Mouse (Mus musculus) stomach, embryonic 14.5 days (tissue): ENCODE measurements around the gene Uhrf1. TPM values are rescaled to one million over a fixed set of nuclear protein-coding genes. Genes with fewer than 3 reads are reported as not detected.
A peak's percentile ranks its signal among the peaks of the same experiment; 100 is the strongest.

Experiments
- ATAC-seq: fragments of 200-750 bp; cut with Nextera tagmentation; 2 replicates; pipeline ENCODE4 v1.8.0; 2017; ENCODE audit warnings: low read depth, moderate TSS enrichment; ENCODE audit not compliant: insufficient number of reproducible peaks, insufficient read depth, low FRiP score
- H3K27ac ChIP-seq: fragments of 300-500 bp; sonication (generic); 2 replicates; pipeline ENCODE4 v1.5.1; 2014; ENCODE audit warnings: mild to moderate bottlenecking, low read length, moderate library complexity, mixed read lengths
- H3K27me3 ChIP-seq: fragments of 300-500 bp; sonication (generic); 2 replicates; pipeline ENCODE4 v1.6.1; 2014; ENCODE audit warnings: low read length, control low read depth, mixed read lengths; ENCODE audit not compliant: control insufficient read depth, insufficient read depth
- H3K36me3 ChIP-seq: fragments of 300-500 bp; sonication (generic); 2 replicates; pipeline ENCODE4 v1.6.1; 2014; ENCODE audit warnings: mild to moderate bottlenecking, control low read depth, low read length, moderate library complexity, mixed read lengths; ENCODE audit not compliant: control insufficient read depth, insufficient read depth
- H3K4me1 ChIP-seq: fragments of 300-500 bp; sonication (generic); 2 replicates; pipeline ENCODE4 v1.6.1; 2014; ENCODE audit warnings: low read length, control low read depth, mixed read lengths; ENCODE audit not compliant: control insufficient read depth, insufficient read depth
- H3K4me2 ChIP-seq: fragments of 300-500 bp; sonication (generic); replicated peaks from 2 replicates; pipeline ENCODE4 v1.6.1; 2014; ENCODE audit warnings: low read depth, low read length, control low read depth
- H3K4me3 ChIP-seq: fragments of 300-500 bp; sonication (generic); 2 replicates; pipeline ENCODE4 v1.5.1; 2014; ENCODE audit warnings: low read depth, low read length, control low read depth
- H3K9ac ChIP-seq: fragments of 300-500 bp; sonication (generic); replicated peaks from 2 replicates; pipeline ENCODE4 v1.6.1; 2014; ENCODE audit warnings: low read depth, mild to moderate bottlenecking, control low read depth, low read length, moderate library complexity, mixed read lengths
- H3K9me3 ChIP-seq: fragments of 300-500 bp; sonication (generic); 2 replicates; pipeline ENCODE4 v1.6.1; 2016; ENCODE audit warnings: low read depth, low read length, control low read depth; ENCODE audit not compliant: control insufficient read depth
- WGBS: fragments of 180-500 bp; shearing (Covaris S2); extraction: QIAGEN DNeasy Blood & Tissue Kit; methylation state at CpG from one replicate; pipeline ENCODE4 v1.1.7; 2014; 5-methylcytosine and 5-hydroxymethylcytosine counted together
- polyA plus RNA-seq: library from polyadenylated mRNA; unstranded; fragments of >200 nt; fragmentation: Nextera tagmentation; extraction: Ambion mirVana; gene quantifications from 2 replicates; pipeline ENCODE4 v1.2.1, GENCODE M21; 2014

Gene Uhrf1
- polyA plus RNA-seq, 1 experiment from 2014 or later = 85.2 TPM

- H3K9me3 ChIP-seq = no peaks in the 10 kb centered on the region
- peaks cover 36% of the 10 kb centered on the region for H3K36me3 ChIP-seq
- no peaks in the 10 kb centered on the region for H3K27me3 ChIP-seq
- WGBS = 89% methylated on average over 10 of the region's 10 CpGs
- peaks cover 15% of the 10 kb centered on the region; the same call in 1 of the 2 replicates for H3K4me1 ChIP-seq
- no peak overlapping the region for H3K27ac ChIP-seq
- ATAC-seq = no peak
- no peak overlapping the region for H3K4me3 ChIP-seq
- no peak overlapping the region for H3K4me2 ChIP-seq
- H3K9ac ChIP-seq = no peak overlapping the region
Observed at GRCm38 (mm10) chr17:56259301-56260037, 43.7 kb upstream of the Uhrf1 start.

DNA sequence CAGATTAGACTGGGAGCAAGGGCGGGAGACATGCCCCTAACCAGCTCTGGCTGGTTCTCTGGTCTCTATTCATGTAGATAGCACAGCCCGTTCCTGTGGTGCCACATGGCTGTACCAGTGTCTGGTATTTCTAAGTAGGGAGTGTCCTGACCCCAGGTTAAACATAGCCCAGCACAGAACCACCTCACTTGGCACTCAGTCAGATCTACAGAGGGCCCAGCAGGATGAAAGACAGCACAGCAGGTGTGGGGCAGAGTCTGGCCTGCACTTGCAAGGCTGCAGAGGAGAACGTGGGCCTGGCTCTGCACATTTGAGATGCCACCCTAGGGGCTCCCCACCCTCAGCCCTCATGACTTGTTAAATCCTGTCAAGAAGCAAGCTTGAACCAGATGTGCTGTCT, 42.0 kb upstream of the Uhrf1 start:
- H3K4me1 ChIP-seq = peaks cover 15% of the 10 kb centered on the region; the same call in 1 of the 2 replicates
- H3K27ac ChIP-seq = no peak overlapping the region
- H3K36me3 ChIP-seq = peaks cover 36% of the 10 kb centered on the region
- H3K9ac ChIP-seq = no peak overlapping the region
- no peaks in the 10 kb centered on the region for H3K9me3 ChIP-seq
- WGBS = 82% methylated on average over 3 of the region's 3 CpGs
- no peak for ATAC-seq
- H3K4me2 ChIP-seq = no peak overlapping the region
- no peaks in the 10 kb centered on the region for H3K27me3 ChIP-seq
- no peak overlapping the region for H3K4me3 ChIP-seq

GRCm38 (mm10) chr17:56262645-56263094, 40.5 kb upstream of the Uhrf1 start:
- Histone ChIP-seq H3K4me2 (no peak overlapping the region), H3K4me3 (no peak overlapping the region), H3K27ac (no peak overlapping the region), H3K9me3 (no peaks in the 10 kb centered on the region), H3K27me3 (no peaks in the 10 kb centered on the region), H3K9ac (no peak overlapping the region), H3K4me1 (peaks cover 12% of the 10 kb centered on the region; the same call in 1 of the 2 replicates), H3K36me3 (peaks cover 36% of the 10 kb centered on the region)
- WGBS = 88% methylated on average over 3 of the region's 3 CpGs
- ATAC-seq = no peak

DNA sequence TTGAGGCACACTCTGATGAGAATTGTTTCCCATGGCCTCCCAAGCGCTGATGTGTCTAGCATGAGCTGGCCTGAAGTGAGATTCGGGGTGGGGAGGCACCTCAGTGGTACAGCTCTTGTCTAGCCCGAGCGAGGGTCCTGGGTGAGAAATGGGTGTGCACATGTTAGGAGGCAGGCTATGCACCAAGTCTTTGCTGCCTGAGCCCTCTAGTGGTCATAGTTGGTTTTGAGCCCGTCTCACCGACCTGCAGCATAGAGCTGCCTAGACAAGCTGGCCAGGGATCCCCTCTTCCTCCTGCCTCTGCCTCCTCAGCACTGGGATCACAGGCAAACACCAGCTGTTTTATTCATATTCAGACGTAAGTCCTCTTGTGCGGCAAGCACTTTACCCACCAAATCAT, 39.1 kb upstream of the Uhrf1 start:
- H3K27ac ChIP-seq = no peak overlapping the region
- ATAC-seq = peak; percentile 74
- no peaks in the 10 kb centered on the region for H3K27me3 ChIP-seq
- H3K9me3 ChIP-seq = no peaks in the 10 kb centered on the region
- H3K4me2 ChIP-seq = no peak overlapping the region
- no peak overlapping the region for H3K4me3 ChIP-seq
- H3K4me1 ChIP-seq = peaks cover 2% of the 10 kb centered on the region; the same call in 1 of the 2 replicates
- H3K9ac ChIP-seq = no peak overlapping the region
- peaks cover 28% of the 10 kb centered on the region for H3K36me3 ChIP-seq
- WGBS = 22% methylated on average over 8 of the region's 8 CpGs

- H3K36me3 ChIP-seq = peaks cover 18% of the 10 kb centered on the region
- H3K27ac ChIP-seq = no peak overlapping the region
- H3K9ac ChIP-seq = no peak overlapping the region
- no peak for ATAC-seq
- H3K4me1 ChIP-seq = no peaks in the 10 kb centered on the region
- no peaks in the 10 kb centered on the region for H3K9me3 ChIP-seq
- H3K4me2 ChIP-seq = no peak overlapping the region
- H3K4me3 ChIP-seq = no peak overlapping the region
- 86% methylated on average over 4 of the region's 4 CpGs for WGBS
- no peaks in the 10 kb centered on the region for H3K27me3 ChIP-seq
Observed at GRCm38 (mm10) chr17:56265011-56265410, 38.1 kb upstream of the Uhrf1 start.

DNA sequence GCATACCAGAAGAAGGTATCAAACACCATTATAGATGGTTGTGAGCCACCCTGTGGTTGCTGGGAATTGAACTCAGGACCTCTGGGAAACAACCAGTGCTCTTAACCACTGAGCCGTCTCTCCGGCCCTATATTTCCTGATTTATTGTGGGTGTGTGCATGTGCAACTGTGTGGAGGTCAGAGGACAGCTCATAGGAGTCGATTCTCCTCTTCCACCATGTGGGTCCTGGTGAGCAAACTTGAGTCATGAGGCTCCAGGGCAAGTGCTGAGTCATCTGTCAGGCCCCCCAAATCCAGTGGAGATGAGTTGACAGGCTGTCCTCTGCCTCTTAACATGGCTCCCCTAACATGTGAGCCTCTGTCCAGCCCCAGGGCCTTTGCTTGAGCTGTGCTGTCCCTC, 37.3 kb upstream of the Uhrf1 start:
- no peak for ATAC-seq
- no peaks in the 10 kb centered on the region for H3K27me3 ChIP-seq
- no peak overlapping the region for H3K4me2 ChIP-seq
- 79% methylated on average over 3 of the region's 3 CpGs for WGBS
- no peak overlapping the region for H3K4me3 ChIP-seq
- H3K4me1 ChIP-seq = no peaks in the 10 kb centered on the region
- H3K9me3 ChIP-seq = no peaks in the 10 kb centered on the region
- no peak overlapping the region for H3K27ac ChIP-seq
- H3K9ac ChIP-seq = no peak overlapping the region
- peaks cover 11% of the 10 kb centered on the region for H3K36me3 ChIP-seq

GRCm38 (mm10) chr17:56266271-56266670, 36.9 kb upstream of the Uhrf1 start:
- Histone ChIP-seq H3K4me2 (no peak overlapping the region), H3K4me3 (no peak overlapping the region), H3K27ac (no peak overlapping the region), H3K27me3 (no peaks in the 10 kb centered on the region), H3K9ac (no peak overlapping the region), H3K36me3 (peaks cover 11% of the 10 kb centered on the region), H3K4me1 (no peaks in the 10 kb centered on the region), H3K9me3 (no peaks in the 10 kb centered on the region)
- 59% methylated on average over 3 of the region's 3 CpGs for WGBS
- ATAC-seq = no peak

DNA sequence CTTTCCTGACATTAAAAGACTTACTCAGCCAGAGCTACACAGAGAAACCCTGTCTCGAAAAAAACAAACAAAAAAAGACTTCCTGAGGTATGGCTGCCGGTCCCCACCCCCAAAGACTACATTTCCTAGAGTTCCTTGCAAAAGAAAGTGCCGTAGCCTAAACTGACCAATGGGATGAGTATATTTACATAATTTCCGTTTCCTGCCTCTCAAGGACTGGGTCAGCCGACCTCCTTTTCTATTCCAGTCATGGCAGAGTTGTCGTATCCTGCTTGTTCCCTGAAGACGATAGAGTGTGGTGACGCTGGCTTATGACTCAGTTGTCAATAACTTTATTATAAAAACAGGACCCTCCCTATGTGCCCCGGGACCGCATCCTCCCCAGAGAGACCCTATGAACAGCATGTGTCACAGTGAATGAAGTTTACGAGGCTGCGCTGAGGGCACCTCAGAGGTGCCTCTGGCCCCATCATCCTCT, 33.9 kb upstream of the Uhrf1 start:
- 15% methylated on average over 12 of the region's 12 CpGs for WGBS
- peaks cover 8% of the 10 kb centered on the region; the same call in 1 of the 2 replicates for H3K36me3 ChIP-seq
- peak overlapping the region; percentile 20 for H3K4me3 ChIP-seq
- no peaks in the 10 kb centered on the region for H3K4me1 ChIP-seq
- no peaks in the 10 kb centered on the region for H3K27me3 ChIP-seq
- no peaks in the 10 kb centered on the region for H3K9me3 ChIP-seq
- ATAC-seq = peak; percentile 83
- H3K4me2 ChIP-seq = peak overlapping the region; percentile 39
- H3K9ac ChIP-seq = peak overlapping the region; percentile 40
- peak overlapping the region; percentile 76; the same call in 1 of the 2 replicates for H3K27ac ChIP-seq
